Mouse (Mus musculus) intestine, postnatal 0 days (tissue): Measurements from ENCODE around the gene Ugt1a8. TPM values are rescaled to one million over a fixed set of nuclear protein-coding genes. Genes with fewer than 3 reads are reported as not detected.
A peak's percentile ranks its signal among the peaks of the same experiment; 100 is the strongest.
"Not testable (repeated sequence)": the region's sequence is repeated elsewhere in the genome, so short reads cannot be mapped to it uniquely, and the experiment has no call there.

Source experiments
- ATAC-seq: fragments of 200-750 bp; cut with Nextera tagmentation; 2 replicates; pipeline ENCODE4 v1.8.0; 2017; ENCODE audit warnings: mild to moderate bottlenecking, moderate TSS enrichment, moderate library complexity
- H3K27ac ChIP-seq: fragments of 300-500 bp; sonication (generic); 2 replicates; pipeline ENCODE4 v1.5.1; 2014; ENCODE audit warnings: mild to moderate bottlenecking, low read depth, low read length, moderate library complexity
- H3K27me3 ChIP-seq: fragments of 300-500 bp; sonication (generic); replicated peaks from 2 replicates; pipeline ENCODE4 v1.6.1; 2014; ENCODE audit warnings: low read length, mixed read lengths; ENCODE audit not compliant: control insufficient read depth, insufficient read depth
- H3K36me3 ChIP-seq: fragments of 300-500 bp; sonication (generic); 2 replicates; pipeline ENCODE4 v1.6.1; 2014; ENCODE audit warnings: mild to moderate bottlenecking, moderate library complexity; ENCODE audit not compliant: control insufficient read depth, insufficient read depth
- H3K4me1 ChIP-seq: fragments of 300-500 bp; sonication (generic); replicated peaks from 2 replicates; pipeline ENCODE4 v1.6.1; 2014; ENCODE audit warnings: antibody characterized with exemption, low read length, mixed read lengths; ENCODE audit not compliant: control insufficient read depth, insufficient read depth
- H3K4me2 ChIP-seq: fragments of 300-500 bp; sonication (generic); replicated peaks from 2 replicates; pipeline ENCODE4 v1.6.1; 2014; ENCODE audit warnings: low read depth, mild to moderate bottlenecking, moderate library complexity
- H3K4me3 ChIP-seq: fragments of 300-500 bp; sonication (generic); 2 replicates; pipeline ENCODE4 v1.5.1; 2014; ENCODE audit warnings: low read depth, low read length
- H3K9ac ChIP-seq: fragments of 300-500 bp; sonication (generic); 2 replicates; pipeline ENCODE4 v1.6.1; 2014; ENCODE audit warnings: mild to moderate bottlenecking, low read depth, low read length
- H3K9me3 ChIP-seq: fragments of 300-500 bp; sonication (generic); 2 replicates; pipeline ENCODE4 v1.6.1; 2016; ENCODE audit warnings: mixed run types; ENCODE audit not compliant: control insufficient read depth
- CTCF ChIP-seq: sonication (generic); IDR thresholded peaks from 2 replicates; pipeline ENCODE4 v1.5.1; 2016; ENCODE audit warnings: low read depth, mild to moderate bottlenecking, control low read depth, antibody characterized with exemption, moderate library complexity
- WGBS: fragments of 180-500 bp; shearing (Covaris S2); extraction: QIAGEN DNeasy Blood & Tissue Kit; methylation state at CpG from one replicate; pipeline ENCODE4 v1.1.7; 2014; 5-methylcytosine and 5-hydroxymethylcytosine counted together
- polyA plus RNA-seq: library from polyadenylated mRNA; unstranded; fragments of >200 nt; fragmentation: Nextera tagmentation; extraction: Ambion mirVana; gene quantifications from 2 replicates; pipeline ENCODE4 v1.2.1, GENCODE M21; 2015

Gene Ugt1a8
- polyA plus RNA-seq, 1 experiment from 2014 or later = 0.05 TPM

- H3K4me3 ChIP-seq, H3K4me1 ChIP-seq, H3K27me3 ChIP-seq, H3K9ac ChIP-seq, H3K4me2 ChIP-seq, H3K9me3 ChIP-seq, H3K27ac ChIP-seq, ATAC-seq, H3K36me3 ChIP-seq: not testable (repeated sequence)
- TF ChIP-seq CTCF = peak; percentile 66
- WGBS = 78% methylated on average over 2 of the region's 2 CpGs
Measured at GRCm38 (mm10) chr1:88150133-88150532, 62.5 kb downstream of the Ugt1a8 start.

GRCm38 (mm10) chr1:88158430-88158829, 70.8 kb downstream of the Ugt1a8 start:
- peak; percentile 31 for ATAC-seq
- Histone ChIP-seq H3K9me3 (no peaks in the 10 kb centered on the region), H3K27me3 (no peaks in the 10 kb centered on the region), H3K36me3 (no peaks in the 10 kb centered on the region), H3K9ac (no peak overlapping the region), H3K27ac (no peak overlapping the region), H3K4me1 (no peaks in the 10 kb centered on the region), H3K4me3 (no peak overlapping the region), H3K4me2 (no peak overlapping the region)
- TF ChIP-seq CTCF = no peak
- WGBS = 24% methylated on average over 2 of the region's 2 CpGs

- Histone ChIP-seq H3K4me1 (no peaks in the 10 kb centered on the region), H3K27me3 (no peaks in the 10 kb centered on the region), H3K4me3 (no peak within 1 kb of the TSS), H3K9me3 (no peaks in the 10 kb centered on the region; the same call in 1 of the 2 replicates), H3K9ac (no peak within 1 kb of the TSS), H3K4me2 (no peak within 1 kb of the TSS), H3K36me3 (no peaks in the 10 kb centered on the region), H3K27ac (no peak within 1 kb of the TSS)
- ATAC-seq = no peak
- no peak for TF ChIP-seq CTCF
- WGBS = 78% methylated on average over 5 of the region's 5 CpGs
Measured at GRCm38 (mm10) chr1:88165711-88166110, 78.1 kb downstream of the Ugt1a8 start, which contains the start of gene Ugt1a5. TSS of gene Ugt1a5 (plus strand) at chr1:88166012.

GRCm38 (mm10) chr1:88172190-88172589, 84.6 kb downstream of the Ugt1a8 start:
- not testable (repeated sequence) for H3K27ac ChIP-seq, H3K4me3 ChIP-seq, H3K4me1 ChIP-seq, H3K9ac ChIP-seq, H3K4me2 ChIP-seq, H3K9me3 ChIP-seq, ATAC-seq, H3K27me3 ChIP-seq, H3K36me3 ChIP-seq
- WGBS = 70% methylated on average over 5 of the region's 7 CpGs

- H3K4me2 ChIP-seq = no peak overlapping the region
- peaks cover 3% of the 10 kb centered on the region; the same call in 1 of the 2 replicates for H3K36me3 ChIP-seq
- no peaks in the 10 kb centered on the region for H3K27me3 ChIP-seq
- no peaks in the 10 kb centered on the region for H3K4me1 ChIP-seq
- H3K27ac ChIP-seq = no peak overlapping the region
- ATAC-seq = no peak
- H3K4me3 ChIP-seq = no peak overlapping the region
- no peak overlapping the region for H3K9ac ChIP-seq
- no peak for TF ChIP-seq CTCF
- WGBS = 95% methylated on average over 1 of the region's 1 CpGs
- H3K9me3 ChIP-seq = peaks cover 3% of the 10 kb centered on the region; the same call in 1 of the 2 replicates
Measured at GRCm38 (mm10) chr1:88179657-88180056, 92.0 kb downstream of the Ugt1a8 start.

GRCm38 (mm10) chr1:88186325-88186935, 98.8 kb downstream of the Ugt1a8 start:
- H3K9me3 ChIP-seq = no peaks in the 10 kb centered on the region
- H3K27ac ChIP-seq = no peak overlapping the region
- H3K4me2 ChIP-seq = no peak overlapping the region
- H3K4me3 ChIP-seq = no peak overlapping the region
- H3K27me3 ChIP-seq = no peaks in the 10 kb centered on the region
- TF ChIP-seq CTCF = no peak
- no peak overlapping the region for H3K9ac ChIP-seq
- WGBS = 68% methylated on average over 5 of the region's 5 CpGs
- H3K36me3 ChIP-seq = no peaks in the 10 kb centered on the region
- H3K4me1 ChIP-seq = no peaks in the 10 kb centered on the region
- ATAC-seq = peak; percentile 53
